Mouse (Mus musculus): Measurements from ENCODE around the gene Rnaset2b.
"Not testable (repeated sequence)": the region's sequence is repeated elsewhere in the genome, so short reads cannot be mapped to it uniquely, and the experiment has no call there.

The Rnaset2b gene

GRCm38 (mm10) chr17:6980144-6980543 lies 9.7 kb downstream of the Rnaset2b start:
- DNase-seq (ENCODE audit: low read depth, low spot score): not testable (repeated sequence)

- DNase-seq (ENCODE audit: low read depth, low spot score): not testable (repeated sequence)
These were observed 15.7 kb downstream of the Rnaset2b start for GRCm38 (mm10) chr17:6986118-6986517.

- DNase-seq (ENCODE audit: low read depth, low spot score): not testable (repeated sequence)
These were observed 25.1 kb downstream of the Rnaset2b start for GRCm38 (mm10) chr17:6995504-6995903.

- DNase-seq (ENCODE audit: low read depth, low spot score): not testable (repeated sequence)
These were observed 26.4 kb downstream of the Rnaset2b start for GRCm38 (mm10) chr17:6996826-6997225.

GRCm38 (mm10) chr17:6997778-6998490 lies 27.5 kb downstream of the Rnaset2b start:
- DNase-seq (ENCODE audit: low read depth, low spot score): not testable (repeated sequence)

GRCm38 (mm10) chr17:7001790-7002585 lies 31.6 kb downstream of the Rnaset2b start:
- not testable (repeated sequence) for DNase-seq (ENCODE audit: low read depth, low spot score)

GRCm38 (mm10) chr17:7003392-7003791 lies 33.0 kb downstream of the Rnaset2b start:
- DNase-seq (ENCODE audit: low read depth, low spot score): not testable (repeated sequence)

GRCm38 (mm10) chr17:7005646-7006045 lies 35.2 kb downstream of the Rnaset2b start:
- DNase-seq (ENCODE audit: low read depth, low spot score): not testable (repeated sequence)

GRCm38 (mm10) chr17:7008885-7009284 lies 38.5 kb downstream of the Rnaset2b start:
- not testable (repeated sequence) for DNase-seq (ENCODE audit: low read depth, low spot score)

- not testable (repeated sequence) for DNase-seq (ENCODE audit: low read depth, low spot score)
These were observed 39.0 kb downstream of the Rnaset2b start for GRCm38 (mm10) chr17:7009440-7009839.

GRCm38 (mm10) chr17:7009901-7010300 lies 39.5 kb downstream of the Rnaset2b start:
- not testable (repeated sequence) for DNase-seq (ENCODE audit: low read depth, low spot score)

GRCm38 (mm10) chr17:7014190-7014589 lies 43.8 kb downstream of the Rnaset2b start:
- not testable (repeated sequence) for DNase-seq (ENCODE audit: low read depth, low spot score)

GRCm38 (mm10) chr17:7025257-7025656 lies 54.8 kb downstream of the Rnaset2b start, which contains the start of gene Gm1604a:
Gm1604a (plus strand) TSS chr17:7025568.
- not testable (repeated sequence) for DNase-seq (ENCODE audit: low read depth, low spot score)

GRCm38 (mm10) chr17:7025764-7026346 lies 55.4 kb downstream of the Rnaset2b start:
- DNase-seq (ENCODE audit: low read depth, low spot score): not testable (repeated sequence)

- not testable (repeated sequence) for DNase-seq (ENCODE audit: low read depth, low spot score)
These were observed 59.8 kb downstream of the Rnaset2b start for GRCm38 (mm10) chr17:7030204-7030603.

GRCm38 (mm10) chr17:7030622-7031174 lies 60.3 kb downstream of the Rnaset2b start:
- DNase-seq (ENCODE audit: low read depth, low spot score): not testable (repeated sequence)

GRCm38 (mm10) chr17:7033192-7034166 lies 63.0 kb downstream of the Rnaset2b start:
- DNase-seq (ENCODE audit: low read depth, low spot score): not testable (repeated sequence)
